Mouse (Mus musculus): ENCODE data around the gene Ctbp2.

The Ctbp2 gene

DNA sequence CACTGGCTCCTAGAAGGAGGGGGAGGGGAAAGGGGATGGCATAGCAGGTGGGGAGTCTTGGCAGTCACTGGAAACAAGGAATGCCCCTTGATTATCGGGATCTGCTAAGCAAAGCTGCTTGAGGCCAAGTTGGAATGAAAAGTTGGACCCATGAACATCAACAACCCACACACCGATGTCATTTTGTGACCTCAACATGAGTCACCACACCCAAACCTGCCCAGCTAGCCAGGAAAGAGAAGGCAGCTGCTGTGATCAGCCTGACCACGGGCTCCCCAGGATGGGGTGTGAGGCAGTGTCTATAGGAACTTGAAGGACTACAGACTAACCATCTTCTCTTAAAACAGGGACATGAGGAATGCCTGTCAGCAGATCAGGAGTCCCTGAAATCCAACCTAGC, 38.7 kb downstream of the Ctbp2 start:
- DNase-seq, result no peak

DNA sequence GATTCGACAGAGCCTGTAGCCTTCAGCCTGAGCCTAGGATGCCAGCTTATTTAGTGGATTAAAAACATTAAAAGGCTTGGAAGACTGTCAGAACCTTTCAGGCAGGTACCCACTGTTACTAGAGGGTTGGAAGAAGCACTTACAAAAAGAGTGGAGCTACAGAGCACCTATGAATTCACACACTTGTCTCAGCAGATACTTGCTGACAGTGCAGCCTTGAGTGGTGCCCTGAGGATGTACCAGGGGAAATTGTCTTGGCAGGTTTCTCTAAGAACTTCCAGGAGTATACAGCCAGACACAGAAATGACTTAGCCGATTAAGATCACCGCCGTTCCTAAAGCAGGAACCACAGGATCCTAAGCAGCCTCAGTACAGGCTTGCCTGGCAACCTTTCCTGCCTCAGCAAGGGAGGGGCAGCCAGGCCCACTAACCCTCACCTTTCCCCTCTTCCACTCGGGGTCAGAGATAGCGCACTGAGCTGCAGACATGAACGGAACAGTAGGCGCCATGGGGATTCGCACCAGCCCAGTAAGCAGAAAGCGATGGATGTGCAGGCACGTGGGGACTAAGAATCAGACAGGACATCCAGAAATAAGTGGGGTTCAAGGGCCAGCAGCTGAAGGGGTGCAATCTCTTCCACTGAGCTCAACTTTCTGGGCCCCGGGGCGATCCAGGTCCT, 40.1 kb downstream of the Ctbp2 start:
- no peak for DNase-seq

DNA sequence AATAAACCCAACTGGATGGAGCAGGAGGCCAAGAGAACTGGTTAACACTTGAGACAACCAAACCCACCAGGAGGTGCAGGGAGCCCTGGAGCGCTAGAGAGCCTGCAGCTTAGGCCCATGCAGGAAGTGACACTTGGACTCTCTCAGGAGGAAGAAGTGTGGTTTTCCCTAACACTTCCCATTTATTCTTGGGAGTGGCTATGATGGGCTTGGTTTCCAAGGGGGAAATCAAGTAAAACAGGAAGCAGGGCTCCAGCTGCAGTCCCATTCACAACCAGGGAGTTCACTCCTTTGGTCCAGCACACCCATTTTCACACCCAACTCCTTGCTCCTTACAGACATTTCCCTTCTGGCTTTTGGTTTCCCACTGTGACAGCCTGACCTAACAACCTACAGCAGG, 45.2 kb downstream of the Ctbp2 start:
- DNase-seq, result no peak

DNA sequence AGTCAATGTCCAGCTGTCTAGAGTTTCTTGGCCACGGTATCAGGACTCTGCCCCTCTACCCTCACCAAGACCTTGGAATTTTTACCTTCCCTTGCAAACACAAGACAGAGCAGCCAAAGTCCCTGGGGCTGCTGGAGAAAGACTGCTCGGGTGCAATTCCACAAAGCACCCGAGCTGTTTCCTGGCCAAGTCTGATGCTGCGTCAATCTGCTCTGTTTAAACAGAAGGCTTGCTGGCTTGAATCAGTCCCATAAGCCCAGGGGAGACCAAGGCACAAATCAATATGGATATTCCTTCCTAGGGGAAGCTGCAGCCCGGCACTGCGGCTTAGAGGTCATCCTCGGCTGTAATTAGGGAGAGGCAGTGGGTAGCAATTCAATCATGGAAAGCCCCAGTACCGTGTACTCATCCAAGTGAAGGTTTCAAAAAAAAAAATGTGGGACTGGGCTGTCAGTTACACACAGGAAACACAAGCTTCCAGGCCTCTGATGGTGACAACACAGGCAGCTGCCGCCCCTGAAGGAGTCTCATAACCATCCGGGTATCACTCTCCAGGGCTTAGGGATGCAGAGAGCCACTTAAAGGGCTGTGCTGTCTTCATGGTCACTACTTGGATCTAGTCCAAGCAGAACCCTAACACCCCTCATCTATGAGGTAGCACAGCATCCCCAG, 49.6 kb downstream of the Ctbp2 start:
- DNase-seq, result no peak

DNA sequence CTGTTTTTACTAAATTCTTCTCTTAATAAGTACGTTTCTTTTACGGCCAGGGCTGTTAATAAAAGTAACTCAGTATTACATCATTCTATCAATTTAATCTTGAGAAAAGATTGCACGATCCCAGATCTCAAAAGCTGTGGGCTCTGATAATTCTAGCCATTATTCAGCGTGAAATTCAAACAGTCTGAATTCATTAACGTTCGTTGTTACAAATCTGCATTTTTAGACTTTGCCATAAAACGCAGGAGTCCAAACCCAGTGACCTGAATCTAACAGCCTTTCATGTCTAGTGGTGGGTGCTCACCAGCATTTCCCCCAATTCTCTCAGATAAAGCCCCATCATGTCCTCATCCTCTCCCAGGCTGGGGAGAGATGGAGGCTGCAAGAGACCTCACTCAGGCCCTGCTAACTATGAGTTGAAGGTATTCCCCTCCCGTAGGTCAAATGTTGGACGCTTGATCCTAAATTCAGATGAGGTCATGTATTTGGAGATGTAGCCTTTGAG, 51.0 kb downstream of the Ctbp2 start:
- DNase-seq, result no peak

DNA sequence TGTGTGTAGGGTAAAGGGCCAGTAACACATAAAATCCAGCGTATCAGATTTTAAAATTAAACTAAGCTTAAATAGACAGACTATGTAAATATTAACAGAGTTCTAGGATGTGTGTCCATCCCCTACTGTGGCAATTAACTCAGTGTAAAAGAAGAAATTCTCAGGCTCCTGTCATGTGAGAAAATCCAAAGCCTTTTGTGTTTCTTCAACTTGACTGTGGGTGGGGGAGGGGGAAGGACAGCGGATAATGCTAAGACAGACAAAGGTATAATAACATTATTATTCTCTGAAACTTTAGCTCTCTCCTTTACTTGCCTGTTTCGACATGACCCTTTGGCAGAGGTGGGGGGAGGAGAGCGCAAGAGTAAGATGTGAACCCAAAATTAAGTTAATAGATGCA, 51.6 kb downstream of the Ctbp2 start:
- DNase-seq, result no peak

DNA sequence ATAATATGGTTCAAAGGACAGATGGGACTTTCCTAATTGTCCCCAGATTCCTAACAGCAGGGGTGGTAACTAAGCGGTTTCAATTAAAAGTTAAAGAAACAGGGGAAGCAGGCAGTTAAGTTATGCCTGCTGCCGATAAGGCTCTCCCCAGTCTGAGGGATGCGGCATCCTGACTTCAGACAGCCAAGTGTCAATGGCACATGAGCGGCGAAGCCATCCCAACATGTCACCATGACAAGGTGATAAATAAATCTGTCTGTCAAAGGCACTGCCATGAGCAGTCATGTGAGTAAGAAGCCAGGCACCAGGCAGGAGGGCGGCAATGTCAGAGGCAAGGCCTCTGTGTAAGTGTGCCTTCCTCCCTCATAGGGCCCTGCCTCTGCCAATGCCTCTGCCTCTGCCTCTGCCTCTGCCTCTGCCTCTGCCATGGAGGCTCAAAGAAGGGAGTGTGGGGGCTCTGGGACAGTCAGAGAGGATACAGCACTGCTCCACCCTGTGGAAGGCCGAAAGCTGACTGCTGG, 56.8 kb downstream of the Ctbp2 start:
- DNase-seq, result no peak

DNA sequence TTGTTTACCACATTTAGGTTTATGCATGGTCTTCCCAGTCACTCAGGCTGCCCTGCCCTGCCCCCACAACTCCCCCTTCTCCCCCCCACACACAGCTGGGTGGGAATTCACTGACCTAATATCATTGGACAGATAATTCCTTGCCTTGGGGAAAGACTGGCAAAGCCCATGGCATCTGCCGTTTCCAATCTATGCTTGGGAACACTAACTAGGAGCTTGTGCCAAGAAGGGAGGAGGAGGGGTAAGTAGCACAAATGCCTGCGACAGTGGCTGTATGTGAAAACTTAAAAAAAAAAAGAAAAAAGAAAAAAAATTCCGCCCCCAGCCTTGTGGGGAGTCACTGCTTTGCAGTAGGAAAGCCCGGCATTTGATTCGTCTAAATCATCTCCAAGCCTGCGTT, 57.4 kb downstream of the Ctbp2 start:
- DNase-seq, result no peak

DNA sequence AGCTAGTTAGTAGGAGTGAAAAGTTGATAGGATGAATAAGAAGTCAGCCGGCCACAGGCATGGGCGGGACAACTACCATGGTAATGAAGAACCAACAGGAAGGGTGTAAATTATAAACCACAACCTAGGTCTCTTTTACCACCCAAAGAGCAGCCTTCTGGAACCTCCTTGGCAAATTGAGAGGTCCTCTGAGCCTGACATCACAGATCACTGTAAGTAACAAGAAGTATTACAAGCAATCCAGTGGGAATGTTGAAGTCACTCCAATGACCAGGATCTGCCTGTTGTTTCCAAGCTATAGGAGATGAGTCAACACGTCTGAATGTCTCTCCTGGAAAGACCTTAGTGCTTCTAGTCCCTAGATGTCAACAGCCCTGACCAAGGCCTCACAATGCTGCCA, 62.1 kb downstream of the Ctbp2 start:
- DNase-seq, result no peak

DNA sequence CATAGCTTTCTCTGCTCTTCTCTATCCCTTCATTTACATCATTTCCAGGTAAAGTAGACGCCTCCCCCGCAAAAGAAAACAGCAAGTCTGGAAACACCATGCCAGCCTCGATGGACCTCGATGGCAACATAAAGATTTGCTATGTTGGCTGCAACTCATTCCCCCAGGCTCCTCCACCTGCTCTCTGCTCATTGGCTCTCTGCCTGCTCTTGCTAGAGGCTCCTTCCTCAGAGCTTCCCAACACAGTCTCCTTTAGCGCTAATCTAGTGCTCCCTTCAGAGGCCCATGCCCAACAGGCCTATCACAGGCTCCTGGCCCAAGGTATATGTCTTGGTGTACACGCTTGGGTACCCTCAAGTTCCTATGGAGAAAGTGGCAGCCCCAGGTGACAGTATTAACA, 64.0 kb downstream of the Ctbp2 start:
- DNase-seq, result no peak

DNA sequence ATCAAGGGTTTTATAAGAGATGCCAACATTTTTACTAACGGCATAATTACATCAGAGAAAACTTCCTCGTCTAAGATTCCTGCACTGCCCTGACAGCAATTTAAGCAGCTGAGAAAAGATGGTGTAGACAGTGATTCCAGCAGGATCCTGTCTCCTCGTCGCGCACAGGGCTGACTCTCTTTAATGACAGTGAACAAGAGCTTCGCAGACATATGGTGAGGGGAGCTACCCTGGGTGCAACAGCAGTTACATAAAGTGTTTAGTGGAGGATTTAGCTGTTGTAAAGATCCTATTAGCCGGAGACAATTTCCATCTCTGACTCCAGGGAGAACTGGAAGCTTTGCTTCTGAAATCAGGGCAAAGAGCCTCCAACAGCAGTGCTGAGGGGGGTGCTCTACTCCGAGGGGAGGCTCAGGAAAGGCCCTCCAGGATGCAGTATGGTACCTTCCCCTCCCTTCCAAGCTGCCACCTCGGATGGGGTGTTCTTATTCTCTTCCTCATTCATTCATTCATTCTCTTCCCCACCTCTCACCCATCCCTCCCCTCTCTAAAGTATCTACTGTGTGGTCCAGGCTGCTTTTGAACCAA, 64.5 kb downstream of the Ctbp2 start:
- DNase-seq, result peak in 1 of 2 experiments; percentile 53

DNA sequence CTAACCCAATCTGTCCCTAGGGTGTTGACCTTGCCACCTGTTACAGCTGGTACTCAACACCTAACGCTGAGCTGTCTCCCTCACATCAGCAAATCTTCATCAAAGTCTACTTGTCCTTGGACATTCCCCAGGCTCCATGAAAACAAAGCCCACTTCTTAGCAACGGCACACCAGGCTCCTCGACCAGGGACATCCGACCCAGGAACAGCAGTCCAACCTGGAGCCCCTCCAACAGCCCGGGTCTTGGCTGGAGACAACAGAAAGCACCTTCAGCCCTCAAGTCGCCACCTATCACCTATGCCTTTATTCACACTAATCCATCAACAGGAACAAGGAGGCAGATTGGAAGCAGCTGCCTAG, 65.0 kb downstream of the Ctbp2 start:
- no peak for DNase-seq

DNA sequence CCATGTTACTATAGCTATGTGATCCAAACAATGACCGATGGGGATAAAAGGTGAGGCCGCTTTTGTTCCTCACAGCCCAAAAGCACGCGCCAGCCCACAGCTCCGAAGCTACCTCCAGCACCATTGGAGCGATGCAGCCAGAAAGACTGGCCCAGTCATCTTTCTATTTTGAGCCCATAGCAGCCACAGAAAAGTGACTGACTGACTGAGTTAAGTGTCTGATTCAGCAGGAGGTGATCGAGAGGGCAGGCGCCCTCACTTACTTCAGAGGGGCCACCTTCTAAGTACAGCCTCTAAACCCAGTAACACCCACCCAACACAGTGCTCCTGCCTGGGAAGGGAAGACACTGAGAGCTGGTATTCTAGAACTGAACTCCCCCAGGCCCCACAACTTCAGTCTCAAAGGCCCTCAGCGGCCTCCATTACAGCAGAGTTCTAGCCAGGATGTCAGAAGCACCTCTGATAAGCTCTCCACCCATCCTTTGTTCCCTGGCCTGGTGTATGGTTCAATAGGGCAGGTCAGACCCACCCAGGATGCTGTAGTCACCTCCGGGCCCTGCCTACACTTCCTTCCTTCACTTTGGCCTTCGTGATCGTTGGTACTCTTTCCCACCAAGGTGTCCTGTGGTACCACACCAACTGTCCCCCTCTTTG, 65.5 kb downstream of the Ctbp2 start:
- DNase-seq, result no peak

DNA sequence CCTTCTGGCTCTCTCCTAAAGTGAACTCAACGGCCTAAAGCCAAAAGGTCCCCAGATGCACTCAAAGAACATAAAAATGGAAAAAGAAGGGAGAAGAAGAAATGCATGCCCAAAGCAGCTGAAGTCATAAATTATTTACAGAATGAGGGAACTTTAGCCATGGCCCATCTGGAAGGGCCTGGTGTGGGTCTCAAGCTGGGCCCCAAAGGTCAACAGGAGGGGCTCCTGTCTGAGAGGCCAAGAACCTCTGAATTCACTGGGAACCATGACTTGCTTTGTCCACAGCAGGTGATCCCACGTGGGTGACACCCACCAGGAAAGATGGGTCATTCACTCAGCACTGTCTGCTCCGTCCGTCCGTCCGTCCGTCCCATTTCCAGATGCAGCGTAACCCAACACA, 67.2 kb downstream of the Ctbp2 start:
- DNase-seq, result no peak

DNA sequence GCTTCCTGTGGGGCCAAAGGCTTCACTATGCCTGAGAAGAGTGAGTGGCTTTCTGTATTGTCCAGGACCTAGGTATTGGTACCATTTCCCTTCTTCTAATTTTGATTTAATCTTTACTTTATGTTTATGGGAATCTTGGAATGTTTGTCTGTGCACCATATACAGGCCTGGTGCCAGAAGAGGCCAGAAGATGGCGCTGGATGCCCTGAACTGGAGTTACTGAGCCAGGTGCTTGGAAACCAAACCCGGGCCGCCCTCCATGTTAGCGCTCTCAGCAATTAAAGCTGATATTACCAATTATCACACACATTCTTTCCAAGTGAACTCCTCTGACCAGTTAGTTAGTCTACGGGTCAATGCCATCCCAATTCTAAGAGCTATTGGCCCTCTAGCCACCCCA, 69.7 kb downstream of the Ctbp2 start:
- no peak for DNase-seq

DNA sequence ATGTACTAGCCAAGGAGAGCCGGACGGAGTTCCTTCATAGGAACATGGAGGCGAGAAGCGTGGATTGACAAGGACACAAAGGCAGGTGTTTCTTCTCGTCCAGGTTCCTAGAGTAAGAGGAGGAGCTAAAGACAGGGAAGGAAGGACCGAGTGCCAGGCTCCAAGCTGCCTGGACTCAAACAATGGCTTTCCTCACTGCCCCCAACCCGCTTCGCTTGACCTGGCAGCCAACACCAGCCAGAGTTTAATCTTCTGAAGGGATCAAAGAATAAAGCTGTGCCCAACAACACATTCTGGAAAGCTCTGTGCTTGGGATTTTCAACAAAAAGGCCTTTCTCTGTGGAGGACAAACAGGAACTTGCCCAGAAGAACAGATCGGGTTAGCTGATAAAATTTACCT, 70.4 kb downstream of the Ctbp2 start:
- peak in 1 of 2 experiments; percentile 43 for DNase-seq

DNA sequence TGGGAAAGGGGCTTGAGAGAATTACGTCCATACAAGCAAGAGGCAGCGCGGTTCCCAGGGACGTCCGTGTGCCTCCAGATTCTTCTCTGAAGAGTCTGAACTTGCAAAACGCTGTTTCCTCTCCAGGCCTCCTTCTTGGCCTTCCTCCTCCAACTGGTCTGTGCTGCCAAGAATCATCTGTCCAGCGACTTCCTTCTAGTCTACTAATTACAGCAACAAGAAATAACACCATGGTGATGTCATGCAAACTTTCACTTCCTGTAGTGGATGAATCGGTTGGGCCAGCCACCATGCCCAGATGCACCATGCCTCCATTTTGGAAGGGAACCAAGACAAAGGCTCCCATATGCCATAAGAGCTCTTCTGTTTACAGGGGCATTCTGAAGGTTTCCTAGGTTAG, 71.3 kb downstream of the Ctbp2 start:
- DNase-seq, result peak; percentile 72 to 76

DNA sequence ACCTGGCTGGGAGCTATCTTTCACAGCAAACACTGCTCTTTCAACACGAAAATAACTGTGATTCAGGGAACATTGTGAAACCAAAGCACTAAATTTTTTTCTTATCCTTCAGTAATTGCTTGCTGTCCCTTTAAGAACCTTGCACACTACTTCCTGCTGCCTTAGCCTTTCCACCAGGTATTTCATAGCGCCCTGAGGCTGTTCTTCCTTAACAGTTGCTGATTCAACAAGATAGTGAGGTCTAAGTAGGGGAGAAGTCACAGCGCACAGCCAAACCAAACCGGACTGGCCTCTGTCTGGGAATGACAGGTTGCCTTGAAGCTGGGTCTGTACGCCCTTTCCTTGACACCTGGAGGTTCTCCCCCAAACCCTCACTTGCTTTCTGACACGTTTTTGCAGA, 73.5 kb downstream of the Ctbp2 start:
- DNase-seq, result no peak

DNA sequence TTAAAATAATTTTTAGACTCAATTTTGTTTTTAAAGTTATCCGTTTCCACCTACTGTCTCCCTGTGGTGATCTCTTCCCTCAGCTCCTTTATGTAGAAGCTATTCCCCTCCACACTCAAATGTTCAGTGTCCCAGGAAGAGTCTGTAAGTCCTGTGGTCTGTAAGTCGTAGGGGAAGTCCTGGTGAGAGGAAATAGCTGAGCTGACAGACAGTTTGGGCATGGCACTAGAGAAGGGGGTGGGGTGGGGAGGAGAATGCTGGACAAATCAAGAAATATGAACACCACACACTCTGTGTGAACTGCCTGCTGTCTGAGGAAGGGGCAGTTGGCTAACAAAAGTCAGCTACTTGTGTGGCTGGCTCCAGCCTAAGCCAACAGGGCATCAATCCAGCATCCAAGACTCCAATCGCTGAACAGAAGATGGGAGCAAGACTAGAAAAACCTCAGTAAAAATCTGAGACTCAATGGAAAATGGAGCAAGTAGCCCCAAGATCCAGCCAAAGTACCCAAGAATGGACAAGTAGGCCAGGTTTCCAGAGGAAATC, 76.0 kb downstream of the Ctbp2 start:
- DNase-seq, result peak in 1 of 2 experiments; percentile 27

DNA sequence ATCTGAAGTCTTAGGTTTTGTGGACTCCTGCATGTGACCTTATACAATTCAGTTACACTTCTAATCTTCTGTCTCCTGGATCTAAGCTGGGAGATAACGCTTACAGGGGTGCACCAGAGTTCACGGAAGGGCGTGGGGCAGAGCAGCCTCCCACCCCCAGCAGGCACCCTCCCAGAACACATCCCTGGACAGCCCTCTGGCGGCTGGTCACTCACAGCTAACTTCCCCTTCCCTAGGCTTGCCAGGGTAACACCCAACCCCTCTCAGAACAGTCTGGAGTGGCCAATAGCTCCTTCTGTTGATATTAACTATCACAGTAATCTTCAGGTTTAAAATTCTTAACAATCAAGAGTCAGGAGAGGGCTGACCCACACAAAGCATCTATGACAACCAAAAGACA, 76.9 kb downstream of the Ctbp2 start:
- DNase-seq, result peak; percentile 69 to 71

DNA sequence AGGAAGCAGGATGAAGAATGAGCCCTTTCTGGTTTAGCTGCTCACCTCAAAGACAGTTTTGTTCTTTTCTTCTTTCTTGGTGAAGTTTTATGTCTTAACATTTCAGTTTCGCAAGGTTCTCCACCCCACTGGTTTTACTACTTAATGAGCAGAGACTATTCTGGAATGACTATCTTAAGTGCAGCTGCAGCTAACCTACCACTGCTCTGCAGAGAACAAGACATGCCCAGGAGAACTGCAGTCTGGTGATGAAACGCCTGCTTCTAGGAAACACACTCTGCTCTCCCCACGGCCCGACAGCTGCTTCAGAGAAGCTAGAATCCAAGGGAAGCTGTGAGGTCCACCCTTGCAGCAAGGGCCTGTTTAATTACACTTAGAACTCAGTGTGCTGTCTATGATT, 79.4 kb downstream of the Ctbp2 start:
- peak in 1 of 2 experiments; percentile 39 for DNase-seq

DNA sequence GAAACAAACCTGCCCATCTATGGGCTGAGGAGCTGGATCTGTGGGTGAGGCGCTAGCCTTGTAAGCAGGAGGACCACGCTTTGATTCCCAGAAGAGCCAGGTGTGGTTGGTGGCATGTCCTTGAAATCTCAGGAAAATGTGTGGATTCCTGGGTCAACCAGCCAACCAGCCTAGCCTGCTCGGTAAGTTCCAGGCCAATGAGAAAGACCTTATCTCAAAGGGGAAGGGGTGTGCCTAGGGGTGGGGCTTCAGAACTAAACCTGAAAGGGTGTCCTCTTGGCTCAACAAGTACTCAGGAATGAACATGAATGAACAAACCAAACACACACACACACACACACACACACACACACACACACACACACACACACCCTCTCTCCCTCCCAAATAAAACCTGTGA, 82.4 kb downstream of the Ctbp2 start:
- peak; percentile 62 to 79 for DNase-seq

DNA sequence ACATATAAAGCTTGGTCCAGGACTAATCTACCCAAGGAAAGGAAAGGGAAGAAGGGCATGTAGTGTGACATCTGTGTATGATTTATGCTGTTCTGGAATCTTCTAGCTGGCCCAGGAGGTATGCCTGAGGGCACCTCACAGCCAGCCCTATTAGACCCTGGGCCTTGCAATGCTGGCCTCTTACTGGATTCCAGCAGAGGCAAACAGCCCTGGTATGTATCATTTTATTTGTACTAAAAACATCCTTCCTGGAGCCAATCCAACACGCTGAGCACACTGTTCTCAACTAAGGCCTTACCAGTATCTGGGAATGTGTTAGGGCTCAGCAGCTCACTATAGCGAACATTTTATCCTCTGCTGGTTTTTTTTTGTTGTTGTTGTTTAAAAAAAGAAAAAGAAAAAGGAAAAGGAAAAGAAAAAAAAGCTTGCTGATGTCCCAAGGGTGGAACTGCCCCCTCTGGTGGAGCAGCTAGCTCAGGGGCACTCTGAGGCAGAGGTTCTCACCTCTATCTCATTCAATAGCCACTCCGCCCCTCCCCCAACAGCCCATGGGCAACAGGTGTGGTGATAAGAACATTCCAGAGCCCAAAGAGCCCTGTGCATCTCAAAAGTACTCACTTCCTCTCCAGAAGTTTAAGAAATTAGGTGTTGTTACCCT, 83.3 kb downstream of the Ctbp2 start:
- peak; percentile 42 to 63 for DNase-seq

Measured in lung, postnatal 4 days (tissue).